Mouse (Mus musculus) kidney, adult 2 months (tissue): Measurements from ENCODE around the gene Birc5. TPM values are rescaled to one million over a fixed set of nuclear protein-coding genes. Genes with fewer than 3 reads are reported as not detected.

Experiments used
- DNase-seq: peaks from one replicate; pipeline ENCODE4 v3.0.0; 2021
- H3K27ac ChIP-seq: fragments of 200-500 bp; 2 replicates; pipeline ENCODE4 v1.5.1; 2012; ENCODE audit warnings: low read depth, low read length, control low read depth, inconsistent platforms; ENCODE audit not compliant: insufficient read depth
- H3K27me3 ChIP-seq: fragments of 200-500 bp; replicated peaks from 2 replicates; pipeline ENCODE4 v1.6.1; 2012; ENCODE audit warnings: mild to moderate bottlenecking, moderate library complexity, low read length, inconsistent platforms; ENCODE audit not compliant: control insufficient read depth, insufficient read depth
- H3K36me3 ChIP-seq: fragments of 200-500 bp; 2 replicates; pipeline ENCODE4 v1.6.1; 2012; ENCODE audit warnings: mild to moderate bottlenecking, moderate library complexity, low read length, inconsistent platforms; ENCODE audit not compliant: control insufficient read depth, insufficient read depth
- H3K4me1 ChIP-seq: fragments of 200-500 bp; 2 replicates; pipeline ENCODE4 v1.6.1; 2011; ENCODE audit warnings: low read length; ENCODE audit not compliant: control insufficient read depth, insufficient read depth
- H3K4me3 ChIP-seq: fragments of 200-500 bp; 2 replicates; pipeline ENCODE4 v1.5.1; 2011; ENCODE audit warnings: mild to moderate bottlenecking, low read depth, low read length, control low read depth; ENCODE audit not compliant: insufficient read depth
- CTCF ChIP-seq: fragments of 200-500 bp; conservative IDR thresholded peaks from 2 replicates; pipeline ENCODE4 v1.5.1; 2011; ENCODE audit warnings: low read depth, mild to moderate bottlenecking, control low read depth, low read length, moderate library complexity, mixed read lengths; ENCODE audit not compliant: insufficient read depth, insufficient read length
- POLR2A ChIP-seq: fragments of 200-500 bp; IDR thresholded peaks from one replicate; pipeline ENCODE4 v1.6.1; 2011; ENCODE audit warnings: low read depth, low read length, control low read depth
- WGBS: fragments of 180-500 bp; shearing (Covaris S2); methylation state at CpG from one replicate; pipeline ENCODE4 v1.1.7; 2018; 5-methylcytosine and 5-hydroxymethylcytosine counted together
- polyA plus RNA-seq: library from polyadenylated mRNA; depleted of rRNA; stranded (reverse); fragments of >200 nt; gene quantifications from 2 replicates; pipeline ENCODE4 v1.2.3, GENCODE M21; 2012

The Birc5 gene
- polyA plus RNA-seq, 1 experiment = 1.3 TPM

DNA sequence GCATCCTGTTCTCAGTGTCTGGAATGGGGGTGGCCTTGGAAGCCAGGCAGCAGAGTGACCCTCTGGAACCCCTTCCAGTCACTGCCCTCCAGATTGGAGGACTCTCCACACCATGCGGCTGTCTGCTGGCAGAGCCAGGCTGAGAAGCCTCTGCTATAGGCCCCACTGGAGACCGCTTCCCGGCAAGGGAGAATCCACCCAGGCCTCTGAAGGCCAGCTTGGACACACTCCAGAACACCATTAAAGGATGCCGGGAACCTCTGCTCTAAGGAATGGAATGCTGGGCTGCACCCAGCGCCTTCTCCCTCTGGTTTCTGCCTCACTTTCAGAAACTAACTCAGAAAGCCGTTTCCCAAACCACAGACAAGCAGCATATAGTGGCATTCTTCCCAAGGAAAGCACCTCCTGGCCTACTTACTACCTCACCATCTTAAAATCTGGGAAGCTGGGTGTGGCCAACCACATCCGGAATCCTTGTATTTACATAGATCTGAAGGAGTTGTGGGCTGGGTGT is 26.3 kb upstream of the Birc5 start:
- Histone ChIP-seq H3K27me3 (no peaks in the 10 kb centered on the region), H3K27ac (no peak overlapping the region), H3K36me3 (no peaks in the 10 kb centered on the region), H3K4me3 (no peak overlapping the region), H3K4me1 (peaks cover 29% of the 10 kb centered on the region; the same call in 1 of the 2 replicates)
- TF ChIP-seq CTCF (no peak), POLR2A (no peak)
- 43% methylated on average over 7 of the region's 7 CpGs for WGBS
- peak; percentile 50 for DNase-seq

GRCm38 (mm10) chr11:117823411-117823810 is 25.6 kb upstream of the Birc5 start:
- 79% methylated on average over 6 of the region's 6 CpGs for WGBS
- H3K4me1 ChIP-seq = peaks cover 35% of the 10 kb centered on the region; the same call in 1 of the 2 replicates
- H3K36me3 ChIP-seq = no peaks in the 10 kb centered on the region
- H3K27me3 ChIP-seq = no peaks in the 10 kb centered on the region
- TF ChIP-seq POLR2A (no peak), CTCF (no peak)
- DNase-seq = no peak
- no peak overlapping the region for H3K27ac ChIP-seq
- no peak overlapping the region for H3K4me3 ChIP-seq

DNA sequence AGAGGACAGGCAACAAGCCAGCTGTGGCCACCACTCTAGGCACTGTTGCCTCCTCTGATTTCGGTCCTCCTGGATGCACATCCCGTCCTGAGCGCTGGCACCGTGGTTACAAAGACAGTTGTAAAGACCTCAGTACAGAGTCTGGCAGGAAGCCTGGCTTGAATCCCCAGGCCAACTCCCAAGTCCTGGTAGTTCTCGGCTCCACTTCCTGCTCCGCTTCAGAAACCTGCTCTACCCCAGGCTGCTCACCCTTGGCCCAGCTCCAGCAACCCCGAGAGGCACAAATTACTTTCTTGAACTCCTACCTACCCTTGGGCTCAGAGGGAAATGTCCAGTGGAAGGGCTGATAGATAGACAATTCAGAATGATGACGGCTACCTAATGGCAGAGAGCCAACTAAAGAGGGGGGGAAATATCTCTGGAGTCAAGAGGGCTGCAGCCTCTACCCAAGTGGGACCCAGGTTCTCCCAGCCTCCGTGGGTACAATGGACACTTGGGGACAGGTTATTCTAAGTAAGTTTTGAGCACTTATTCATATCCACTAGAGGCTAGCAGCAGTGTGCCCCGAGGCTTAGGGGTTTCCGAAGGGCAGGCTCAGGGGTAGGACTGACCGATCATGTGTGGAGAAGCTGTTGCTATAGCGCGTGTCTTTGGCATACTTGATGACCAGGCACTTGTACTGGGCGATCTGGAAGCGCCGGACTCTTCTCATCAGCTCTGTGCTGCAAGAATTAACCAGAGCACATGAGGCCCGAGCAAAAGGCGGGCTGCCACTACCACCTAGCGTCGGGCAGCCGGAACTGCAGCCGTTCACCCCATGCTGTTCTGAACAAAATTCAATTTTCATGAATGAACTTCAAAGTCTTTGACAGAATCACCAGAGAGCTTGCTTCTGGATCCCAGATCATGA is 24.7 kb upstream of the Birc5 start:
- Histone ChIP-seq H3K36me3 (no peaks in the 10 kb centered on the region), H3K4me3 (no peak overlapping the region), H3K27ac (no peak overlapping the region), H3K4me1 (peaks cover 45% of the 10 kb centered on the region), H3K27me3 (no peaks in the 10 kb centered on the region)
- peak; percentile 89 for DNase-seq
- WGBS = 2% methylated on average over 23 of the region's 23 CpGs
- no peak for TF ChIP-seq POLR2A
- TF ChIP-seq CTCF = peak; percentile 93

DNA sequence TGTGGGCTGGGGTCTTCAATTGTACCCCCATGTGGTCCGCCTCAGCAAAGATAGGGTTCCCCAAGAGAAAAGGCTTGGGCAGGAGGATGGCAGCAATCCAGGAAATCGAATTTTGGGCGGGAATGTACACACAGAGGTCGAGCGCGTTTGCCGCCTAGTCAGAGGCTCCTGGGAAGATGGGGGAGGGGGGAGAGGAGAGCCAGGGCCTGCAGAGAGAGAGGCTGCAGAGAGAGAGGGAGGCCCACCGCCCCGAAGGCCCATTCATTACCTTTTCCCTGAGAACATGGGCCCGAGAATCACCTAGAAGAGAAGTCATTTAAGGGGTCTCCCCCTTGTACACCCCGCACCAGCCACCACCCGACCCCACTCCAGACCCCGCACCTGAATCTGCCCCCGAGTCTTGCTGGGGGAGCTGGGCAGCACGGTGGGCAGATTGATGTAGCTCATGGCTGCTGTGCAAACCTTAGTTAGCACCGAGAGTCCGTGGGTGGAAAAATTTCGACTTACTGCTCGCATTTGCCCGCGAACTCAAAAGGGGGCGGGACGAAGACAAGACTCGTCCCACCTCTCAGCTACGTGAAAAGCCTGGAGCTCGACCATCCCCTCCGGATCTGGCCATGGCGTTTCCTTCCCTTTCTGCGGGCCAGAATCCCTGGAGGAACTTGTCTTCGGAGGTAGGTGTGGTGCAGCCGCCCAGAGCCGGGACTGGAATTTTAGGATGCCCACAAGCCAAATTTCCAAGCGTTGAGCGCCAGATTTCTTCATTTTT is 23.5 kb upstream of the Birc5 start, which contains the start of the genes Afmid and Tk1:
Gene Afmid, plus strand, starts transcription at position 592 of the 769 bp plus-strand sequence.
Gene Tk1, minus strand, starts transcription at position 760 of the 769 bp plus-strand sequence.
- H3K27ac ChIP-seq = peak within 1 kb of the TSS; percentile 99
- peak; percentile 92 for DNase-seq
- 1% methylated on average over 34 of the region's 34 CpGs for WGBS
- TF ChIP-seq CTCF = no peak
- TF ChIP-seq POLR2A = peak; percentile 29
- no peaks in the 10 kb centered on the region for H3K36me3 ChIP-seq
- H3K4me3 ChIP-seq = peak within 1 kb of the TSS; percentile 47
- H3K4me1 ChIP-seq = peaks cover 55% of the 10 kb centered on the region
- H3K27me3 ChIP-seq = no peaks in the 10 kb centered on the region

- Histone ChIP-seq H3K4me1 (peaks cover 61% of the 10 kb centered on the region), H3K4me3 (peak overlapping the region; percentile 47), H3K36me3 (no peaks in the 10 kb centered on the region), H3K27ac (peak overlapping the region; percentile 99), H3K27me3 (no peaks in the 10 kb centered on the region)
- 14% methylated on average over 5 of the region's 5 CpGs for WGBS
- TF ChIP-seq CTCF (no peak), POLR2A (no peak)
- DNase-seq = peak; percentile 57
Measured at GRCm38 (mm10) chr11:117826164-117826563, 22.9 kb upstream of the Birc5 start.

- Histone ChIP-seq H3K27me3 (no peaks in the 10 kb centered on the region), H3K4me1 (peaks cover 61% of the 10 kb centered on the region), H3K36me3 (no peaks in the 10 kb centered on the region), H3K27ac (peak overlapping the region; percentile 99), H3K4me3 (no peak overlapping the region)
- TF ChIP-seq POLR2A (no peak), CTCF (no peak)
- DNase-seq = no peak
- WGBS = 62% methylated on average over 8 of the region's 8 CpGs
Measured at GRCm38 (mm10) chr11:117826916-117827315, 22.1 kb upstream of the Birc5 start.
